Mouse (Mus musculus) limb, embryonic 15.5 days (tissue): ENCODE measurements around the gene Saa2. TPM values are rescaled to one million over a fixed set of nuclear protein-coding genes. Genes with fewer than 3 reads are reported as not detected.

Experiments
- ATAC-seq: fragments of 200-750 bp; cut with Nextera tagmentation; 2 replicates; pipeline ENCODE4 v1.8.0; 2017; ENCODE audit warnings: low read depth, moderate TSS enrichment; ENCODE audit not compliant: insufficient number of reproducible peaks, low FRiP score, low TSS enrichment
- H3K27ac ChIP-seq: fragments of 300-500 bp; sonication (generic); 2 replicates; pipeline ENCODE4 v1.5.1; 2015; ENCODE audit warnings: moderate library complexity, mild to moderate bottlenecking, inconsistent platforms
- H3K27me3 ChIP-seq: fragments of 300-500 bp; sonication (generic); 2 replicates; pipeline ENCODE4 v1.6.1; 2015; ENCODE audit warnings: inconsistent platforms
- H3K36me3 ChIP-seq: fragments of 300-500 bp; sonication (generic); 2 replicates; pipeline ENCODE4 v1.6.1; 2015; ENCODE audit warnings: inconsistent platforms
- H3K4me1 ChIP-seq: fragments of 300-500 bp; sonication (generic); 2 replicates; pipeline ENCODE4 v1.6.1; 2015; ENCODE audit warnings: inconsistent platforms
- H3K4me2 ChIP-seq: fragments of 300-500 bp; sonication (generic); 2 replicates; pipeline ENCODE4 v1.6.1; 2015; ENCODE audit warnings: mild to moderate bottlenecking, inconsistent platforms
- H3K4me3 ChIP-seq: fragments of 300-500 bp; sonication (generic); 2 replicates; pipeline ENCODE4 v1.5.1; 2015; ENCODE audit warnings: mild to moderate bottlenecking, inconsistent platforms
- H3K9ac ChIP-seq: fragments of 300-500 bp; sonication (generic); 2 replicates; pipeline ENCODE4 v1.6.1; 2015; ENCODE audit warnings: inconsistent platforms
- H3K9me3 ChIP-seq: fragments of 300-500 bp; sonication (generic); 2 replicates; pipeline ENCODE4 v1.6.1; 2016; ENCODE audit warnings: inconsistent platforms
- WGBS: fragments of 180-500 bp; shearing (Covaris S2); methylation state at CpG from one replicate; pipeline ENCODE4 v1.1.7; 2015; 5-methylcytosine and 5-hydroxymethylcytosine counted together
- polyA plus RNA-seq: library from polyadenylated mRNA; unstranded; fragments of >200 nt; fragmentation: Nextera tagmentation; extraction: Ambion mirVana; gene quantifications from 2 replicates; pipeline ENCODE4 v1.2.1, GENCODE M21; 2015

Saa2 gene
- polyA plus RNA-seq, 1 experiment from 2014 or later: 0.78 TPM

- no peaks in the 10 kb centered on the region for H3K4me1 ChIP-seq
Measured at GRCm38 (mm10) chr7:46767371-46767770, 15.8 kb downstream of the Saa2 start.

DNA sequence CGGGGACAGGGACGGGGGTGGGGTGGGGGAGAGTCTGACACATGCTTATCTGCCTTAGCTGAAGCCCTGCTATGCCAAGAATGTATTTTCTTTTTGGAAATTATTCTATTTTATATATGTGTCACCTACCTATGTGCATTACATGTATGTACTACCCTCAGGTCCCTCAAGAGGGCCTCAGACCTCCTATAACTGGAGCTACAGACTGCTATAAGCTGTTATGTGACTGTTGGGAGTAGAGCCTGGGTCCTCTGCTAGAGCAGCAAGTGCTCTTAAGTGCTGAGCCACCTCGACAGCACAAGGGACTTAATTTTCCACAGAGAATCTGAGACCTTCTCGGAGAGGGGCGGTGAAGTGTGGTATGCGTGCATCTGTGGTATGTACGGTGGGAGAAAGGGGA lies 16.9 kb downstream of the Saa2 start:
- no peak overlapping the region for H3K4me2 ChIP-seq
- no peak overlapping the region for H3K4me3 ChIP-seq
- no peak overlapping the region for H3K9ac ChIP-seq
- no peaks in the 10 kb centered on the region for H3K9me3 ChIP-seq
- 90% methylated on average over 7 of the region's 7 CpGs for WGBS
- H3K4me1 ChIP-seq: no peaks in the 10 kb centered on the region
- no peak overlapping the region for H3K27ac ChIP-seq
- no peaks in the 10 kb centered on the region for H3K27me3 ChIP-seq
- no peak for ATAC-seq
- H3K36me3 ChIP-seq: peaks cover 82% of the 10 kb centered on the region

More at GRCm38 (mm10) chr7:46767371-46767770, 15.8 kb downstream of the Saa2 start:
- Histone ChIP-seq H3K27ac (no peak overlapping the region), H3K36me3 (peaks cover 82% of the 10 kb centered on the region), H3K27me3 (no peaks in the 10 kb centered on the region), H3K4me3 (no peak overlapping the region), H3K9me3 (no peaks in the 10 kb centered on the region), H3K4me2 (no peak overlapping the region), H3K9ac (no peak overlapping the region)
- ATAC-seq: no peak

- peaks cover 86% of the 10 kb centered on the region for H3K36me3 ChIP-seq
- no peaks in the 10 kb centered on the region for H3K4me1 ChIP-seq
- no peaks in the 10 kb centered on the region for H3K27me3 ChIP-seq
- H3K27ac ChIP-seq: no peak overlapping the region
- WGBS: 60% methylated on average over 4 of the region's 4 CpGs
- no peak overlapping the region for H3K4me3 ChIP-seq
- no peak overlapping the region for H3K4me2 ChIP-seq
- ATAC-seq: no peak
- no peaks in the 10 kb centered on the region for H3K9me3 ChIP-seq
- H3K9ac ChIP-seq: no peak overlapping the region
Measured at GRCm38 (mm10) chr7:46770706-46771105, 19.1 kb downstream of the Saa2 start.

- Histone ChIP-seq H3K4me1 (peaks cover 4% of the 10 kb centered on the region; the same call in 1 of the 2 replicates), H3K4me2 (no peak overlapping the region), H3K27me3 (no peaks in the 10 kb centered on the region), H3K36me3 (peaks cover 48% of the 10 kb centered on the region), H3K4me3 (no peak overlapping the region), H3K9ac (no peak overlapping the region), H3K9me3 (no peaks in the 10 kb centered on the region), H3K27ac (no peak overlapping the region)
- 86% methylated on average over 5 of the region's 5 CpGs for whole genome bisulfite sequencing
- no peak for ATAC-seq
Measured at GRCm38 (mm10) chr7:46789177-46789849, 37.7 kb downstream of the Saa2 start.

DNA sequence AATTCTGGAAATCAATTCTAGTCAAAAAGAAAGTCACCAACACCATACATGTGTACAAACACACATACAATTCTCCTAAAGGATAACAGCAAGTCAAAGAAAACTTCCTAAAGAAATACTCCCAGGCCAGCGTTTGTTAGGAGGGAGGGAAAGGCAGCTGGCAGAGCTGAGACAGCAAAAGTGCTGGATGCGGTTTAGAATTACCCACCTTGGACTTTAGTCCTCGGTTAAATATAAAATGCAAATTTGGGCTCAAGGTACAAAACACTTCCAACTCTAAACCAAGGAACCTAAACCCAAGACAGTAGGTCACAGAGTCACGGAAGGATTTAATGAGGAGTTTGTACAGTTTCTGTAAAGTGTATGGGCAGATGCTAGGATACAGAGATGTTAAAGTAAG lies 42.3 kb downstream of the Saa2 start:
- Histone ChIP-seq H3K9ac (no peak overlapping the region), H3K4me1 (peaks cover 20% of the 10 kb centered on the region), H3K4me3 (no peak overlapping the region), H3K27me3 (no peaks in the 10 kb centered on the region), H3K36me3 (peaks cover 13% of the 10 kb centered on the region), H3K4me2 (no peak overlapping the region), H3K9me3 (no peaks in the 10 kb centered on the region), H3K27ac (no peak overlapping the region)
- no peak for ATAC-seq
- WGBS: 83% methylated on average over 4 of the region's 4 CpGs

- Histone ChIP-seq H3K4me2 (peak within 1 kb of the TSS; percentile 87), H3K9ac (peak within 1 kb of the TSS; percentile 78), H3K4me3 (peak within 1 kb of the TSS; percentile 92), H3K27ac (peak within 1 kb of the TSS; percentile 85), H3K9me3 (no peaks in the 10 kb centered on the region), H3K36me3 (peaks cover 15% of the 10 kb centered on the region), H3K4me1 (peaks cover 20% of the 10 kb centered on the region), H3K27me3 (no peaks in the 10 kb centered on the region)
- whole genome bisulfite sequencing: under 1% methylated on average over 74 of the region's 75 CpGs
- ATAC-seq: peak; percentile 97
Measured at GRCm38 (mm10) chr7:46795287-46796205, 44.0 kb downstream of the Saa2 start, which contains the start of the genes Hps5 and Gtf2h1. Gene Hps5 (minus strand): TSS chr7:46796064. Gene Gtf2h1 (plus strand): TSS chr7:46796103.

DNA sequence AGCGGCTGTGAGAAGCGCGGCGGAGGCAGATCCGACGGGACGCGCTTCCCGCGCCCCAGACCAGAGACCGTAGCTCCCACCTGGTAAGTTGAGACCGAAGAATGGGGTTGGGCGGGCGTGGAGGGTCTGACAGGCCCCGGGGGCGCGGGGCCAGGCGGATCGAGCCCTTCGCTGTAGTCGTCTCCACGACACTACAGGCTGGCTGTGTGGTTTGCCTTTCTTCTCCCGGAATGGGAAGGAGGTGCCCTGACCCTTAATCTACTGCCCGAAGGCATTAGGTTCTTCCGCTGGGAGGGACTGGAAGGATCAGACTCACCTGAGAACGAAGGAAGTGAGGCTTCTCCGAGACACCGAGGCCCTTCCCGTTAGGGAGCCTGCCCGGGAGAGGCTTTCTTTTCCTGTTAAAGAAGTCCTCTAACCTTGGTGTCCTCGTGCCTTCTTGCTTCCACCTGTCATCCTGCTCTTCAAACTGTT lies 44.7 kb downstream of the Saa2 start:
- ATAC-seq: no peak
- Histone ChIP-seq H3K27me3 (no peaks in the 10 kb centered on the region), H3K27ac (peak overlapping the region; percentile 68; the same call in 1 of the 2 replicates), H3K36me3 (peaks cover 16% of the 10 kb centered on the region), H3K4me2 (peak overlapping the region; percentile 87), H3K4me3 (peak overlapping the region; percentile 92), H3K9ac (peak overlapping the region; percentile 78), H3K9me3 (no peaks in the 10 kb centered on the region), H3K4me1 (peaks cover 20% of the 10 kb centered on the region)
- under 1% methylated on average over 31 of the region's 31 CpGs for WGBS

DNA sequence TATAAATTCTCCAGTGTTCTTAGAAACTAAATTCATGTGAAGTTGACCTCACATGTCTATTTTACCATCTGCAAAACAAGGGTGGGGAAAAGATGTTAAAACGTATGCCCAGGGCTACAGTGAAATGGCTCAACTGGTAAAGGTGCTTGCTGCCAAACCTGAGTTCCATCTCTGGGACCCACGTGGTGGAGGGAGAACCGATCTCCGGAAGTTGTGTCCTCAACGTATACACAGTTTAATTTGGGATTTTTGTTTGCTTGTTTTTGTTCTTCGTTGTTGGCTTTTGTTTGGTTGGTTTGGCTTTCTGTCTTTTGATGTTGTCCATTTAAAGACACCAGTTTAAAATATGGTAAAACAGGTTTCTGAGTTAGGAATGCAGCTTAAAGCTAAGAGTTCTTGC lies 45.2 kb downstream of the Saa2 start:
- no peak for ATAC-seq
- H3K4me1 ChIP-seq: peaks cover 20% of the 10 kb centered on the region
- H3K4me3 ChIP-seq: peak overlapping the region; percentile 92

More for the DNA sequence above, 45.2 kb downstream of the Saa2 start:
- Histone ChIP-seq H3K9me3 (no peaks in the 10 kb centered on the region), H3K27me3 (no peaks in the 10 kb centered on the region), H3K4me2 (peak overlapping the region; percentile 87), H3K9ac (peak overlapping the region; percentile 78; the same call in 1 of the 2 replicates), H3K27ac (no peak overlapping the region), H3K36me3 (peaks cover 19% of the 10 kb centered on the region)
- WGBS: 52% methylated on average over 6 of the region's 6 CpGs

Other genes starting within 250 kb of the Saa2 start
- gene Sergef, start 112.0 kb upstream of the Saa2 start, polyA plus RNA-seq: 15.5 and 16.5 TPM in 2 replicates
- gene Tph1, start 79.3 kb upstream of the Saa2 start, polyA plus RNA-seq: 2.5 and 3.0 TPM in 2 replicates
- gene Saal1, start 41.1 kb upstream of the Saa2 start, polyA plus RNA-seq: 27.3 and 28.9 TPM in 2 replicates
- 0.50 and 0.67 TPM in 2 replicates for gene Saa3, start 36.1 kb upstream of the Saa2 start, polyA plus RNA-seq
- gene Saa4, start 19.2 kb upstream of the Saa2 start, polyA plus RNA-seq: not detected in 2 replicates
- gene Saa1, start 8.8 kb upstream of the Saa2 start, polyA plus RNA-seq: 1.2 and 1.9 TPM in 2 replicates
- 20.8 and 23.2 TPM in 2 replicates for gene Hps5, start 44.3 kb downstream of the Saa2 start, polyA plus RNA-seq
- gene Gtf2h1, start 44.3 kb downstream of the Saa2 start, polyA plus RNA-seq: 49.8 and 52.4 TPM in 2 replicates
- gene Ldha, start 89.7 kb downstream of the Saa2 start, polyA plus RNA-seq: 1,928 and 2,051 TPM in 2 replicates
- gene Ldhc, start 109.4 kb downstream of the Saa2 start, polyA plus RNA-seq: 0.26 TPM in 1 of 2 replicates, not detected in the other
- gene Tsg101, start 168.2 kb downstream of the Saa2 start, polyA plus RNA-seq: 161 and 169 TPM in 2 replicates
- gene Uevld, start 206.7 kb downstream of the Saa2 start, polyA plus RNA-seq: 11.1 and 11.2 TPM in 2 replicates
- gene Gm9999, start 231.8 kb downstream of the Saa2 start, polyA plus RNA-seq: not detected in 2 replicates